Mouse (Mus musculus): ENCODE measurements around the gene Aldh16a1. TPM values are rescaled to one million over a fixed set of nuclear protein-coding genes. Genes with fewer than 3 reads are reported as not detected.

Aldh16a1 gene
- total and polyA plus RNA-seq, 2 experiments from 2014 or later = 19.0 to 30.9 TPM

- no peak overlapping the region for H3K27ac ChIP-seq
- no peaks in the 10 kb centered on the region for H3K9me3 ChIP-seq (ENCODE audit: low read length)
- H3K4me1 ChIP-seq (ENCODE audit: insufficient read depth, low read length) = no peaks in the 10 kb centered on the region; the same call in 1 of the 2 replicates
- no peak overlapping the region for H3K9ac ChIP-seq (replicated peaks; ENCODE audit: low read length)
- 52% methylated on average over 5 of the region's 5 CpGs for WGBS
- H3K4me2 ChIP-seq (ENCODE audit: low read depth, low read length) = no peak overlapping the region
- no peak for TF ChIP-seq CTCF (IDR thresholded peaks at IDR 0.05; ENCODE audit: low read depth)
- DNase-seq (ENCODE audit: low spot score) = no peak
- ATAC-seq = no peak
- no peak overlapping the region for H3K4me3 ChIP-seq (ENCODE audit: low read length)
- no peaks in the 10 kb centered on the region for H3K27me3 ChIP-seq (ENCODE audit: insufficient read depth, low read length)
- no peaks in the 10 kb centered on the region for H3K36me3 ChIP-seq (ENCODE audit: insufficient read depth, low read length)
Observed at GRCm38 (mm10) chr7:45107052-45107645, 47.2 kb downstream of the Aldh16a1 start.

DNA sequence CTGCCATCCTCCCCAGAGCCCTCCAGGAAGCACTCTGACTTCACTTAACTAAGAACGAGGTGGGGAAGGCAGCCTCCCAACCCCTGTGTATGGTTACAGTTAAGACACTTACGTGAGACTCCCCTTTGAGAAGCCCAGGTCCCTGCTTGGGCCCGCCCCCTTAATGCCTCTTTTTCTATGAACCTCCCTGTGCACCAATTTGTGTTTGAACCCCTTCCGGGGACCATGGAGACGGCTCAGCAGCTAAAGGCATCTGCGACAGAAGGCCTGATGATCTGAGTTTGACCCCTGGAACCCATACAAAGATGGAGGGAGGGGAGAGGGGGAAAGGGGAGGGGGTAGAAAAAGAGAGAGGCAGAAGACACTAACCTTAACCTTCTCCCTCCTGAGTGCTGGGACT lies 47.9 kb downstream of the Aldh16a1 start:
- no peak overlapping the region for H3K27ac ChIP-seq
- WGBS = 27% methylated on average over 6 of the region's 6 CpGs
- no peaks in the 10 kb centered on the region for H3K9me3 ChIP-seq (ENCODE audit: low read length)
- H3K4me3 ChIP-seq (ENCODE audit: low read length) = no peak overlapping the region
- H3K27me3 ChIP-seq (ENCODE audit: insufficient read depth, low read length) = no peaks in the 10 kb centered on the region
- H3K4me1 ChIP-seq (ENCODE audit: insufficient read depth, low read length) = no peaks in the 10 kb centered on the region; the same call in 1 of the 2 replicates
- no peak overlapping the region for H3K4me2 ChIP-seq (ENCODE audit: low read depth, low read length)
- no peak overlapping the region for H3K9ac ChIP-seq (replicated peaks; ENCODE audit: low read length)
- no peak for TF ChIP-seq CTCF (IDR thresholded peaks at IDR 0.05; ENCODE audit: low read depth)
- no peaks in the 10 kb centered on the region for H3K36me3 ChIP-seq (ENCODE audit: insufficient read depth, low read length)
- no peak for DNase-seq (ENCODE audit: low spot score)
- no peak for ATAC-seq

DNA sequence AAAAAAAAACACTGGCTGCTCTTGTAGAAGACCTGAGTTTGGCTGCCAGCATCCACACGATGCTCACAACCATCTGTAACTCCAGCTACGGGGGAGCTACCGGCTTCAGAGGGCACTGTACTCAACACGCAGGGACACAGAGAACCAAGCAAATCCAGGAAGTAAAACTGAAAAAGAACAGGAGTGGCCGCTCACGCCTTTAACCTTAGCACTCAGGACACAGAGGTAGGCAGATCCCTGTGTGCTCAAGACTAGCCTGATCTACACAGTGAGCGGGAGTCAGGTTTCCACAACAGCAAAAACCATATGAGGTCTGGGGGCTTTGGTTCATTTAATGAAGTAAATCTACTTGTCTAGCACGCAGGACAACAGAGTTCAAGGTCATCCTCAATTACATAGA lies 48.9 kb downstream of the Aldh16a1 start:
- Histone ChIP-seq H3K27ac (no peak overlapping the region), H3K4me2 (ENCODE audit: low read depth, low read length) (no peak overlapping the region), H3K27me3 (ENCODE audit: insufficient read depth, low read length) (no peaks in the 10 kb centered on the region), H3K9ac (replicated peaks; ENCODE audit: low read length) (no peak overlapping the region), H3K9me3 (ENCODE audit: low read length) (no peaks in the 10 kb centered on the region), H3K36me3 (ENCODE audit: insufficient read depth, low read length) (no peaks in the 10 kb centered on the region), H3K4me1 (ENCODE audit: insufficient read depth, low read length) (no peaks in the 10 kb centered on the region; the same call in 1 of the 2 replicates), H3K4me3 (ENCODE audit: low read length) (no peak overlapping the region)
- no peak for TF ChIP-seq CTCF (IDR thresholded peaks at IDR 0.05; ENCODE audit: low read depth)
- DNase-seq (ENCODE audit: low spot score) = no peak
- ATAC-seq = no peak
- 80% methylated on average over 8 of the region's 8 CpGs for WGBS

GRCm38 (mm10) chr7:45104941-45105340 lies 49.4 kb downstream of the Aldh16a1 start:
- no peak overlapping the region for H3K27ac ChIP-seq
- H3K36me3 ChIP-seq (ENCODE audit: insufficient read depth, low read length) = no peaks in the 10 kb centered on the region
- DNase-seq (ENCODE audit: low spot score) (no peak), ATAC-seq (no peak)
- no peaks in the 10 kb centered on the region for H3K27me3 ChIP-seq (ENCODE audit: insufficient read depth, low read length)
- H3K4me3 ChIP-seq (ENCODE audit: low read length) = no peak overlapping the region
- H3K9ac ChIP-seq (replicated peaks; ENCODE audit: low read length) = no peak overlapping the region
- H3K9me3 ChIP-seq (ENCODE audit: low read length) = no peaks in the 10 kb centered on the region
- 79% methylated on average over 5 of the region's 5 CpGs for WGBS
- H3K4me2 ChIP-seq (ENCODE audit: low read depth, low read length) = no peak overlapping the region
- TF ChIP-seq CTCF (IDR thresholded peaks at IDR 0.05; ENCODE audit: low read depth) = no peak
- H3K4me1 ChIP-seq (ENCODE audit: insufficient read depth, low read length) = no peaks in the 10 kb centered on the region; the same call in 1 of the 2 replicates

- Histone ChIP-seq H3K4me3 (ENCODE audit: low read length) (peak within 1 kb of the TSS; percentile 10; the same call in 1 of the 2 replicates), H3K4me2 (ENCODE audit: low read depth, low read length) (peak within 1 kb of the TSS; percentile 35), H3K27ac (peak within 1 kb of the TSS; percentile 55), H3K27me3 (ENCODE audit: insufficient read depth, low read length) (no peaks in the 10 kb centered on the region), H3K36me3 (ENCODE audit: insufficient read depth, low read length) (no peaks in the 10 kb centered on the region), H3K9me3 (ENCODE audit: low read length) (no peaks in the 10 kb centered on the region), H3K4me1 (ENCODE audit: insufficient read depth, low read length) (no peaks in the 10 kb centered on the region; the same call in 1 of the 2 replicates), H3K9ac (replicated peaks; ENCODE audit: low read length) (peak within 1 kb of the TSS; percentile 29)
- ATAC-seq (peak; percentile 91), DNase-seq (ENCODE audit: low spot score) (peak; percentile 78)
- no peak for TF ChIP-seq CTCF (IDR thresholded peaks at IDR 0.05; ENCODE audit: low read depth)
- WGBS = 51% methylated on average over 7 of the region's 7 CpGs
Observed at GRCm38 (mm10) chr7:45103652-45104180, 50.7 kb downstream of the Aldh16a1 start, which contains the start of gene Fcgrt. Fcgrt (minus strand) TSS chr7:45103851.

DNA sequence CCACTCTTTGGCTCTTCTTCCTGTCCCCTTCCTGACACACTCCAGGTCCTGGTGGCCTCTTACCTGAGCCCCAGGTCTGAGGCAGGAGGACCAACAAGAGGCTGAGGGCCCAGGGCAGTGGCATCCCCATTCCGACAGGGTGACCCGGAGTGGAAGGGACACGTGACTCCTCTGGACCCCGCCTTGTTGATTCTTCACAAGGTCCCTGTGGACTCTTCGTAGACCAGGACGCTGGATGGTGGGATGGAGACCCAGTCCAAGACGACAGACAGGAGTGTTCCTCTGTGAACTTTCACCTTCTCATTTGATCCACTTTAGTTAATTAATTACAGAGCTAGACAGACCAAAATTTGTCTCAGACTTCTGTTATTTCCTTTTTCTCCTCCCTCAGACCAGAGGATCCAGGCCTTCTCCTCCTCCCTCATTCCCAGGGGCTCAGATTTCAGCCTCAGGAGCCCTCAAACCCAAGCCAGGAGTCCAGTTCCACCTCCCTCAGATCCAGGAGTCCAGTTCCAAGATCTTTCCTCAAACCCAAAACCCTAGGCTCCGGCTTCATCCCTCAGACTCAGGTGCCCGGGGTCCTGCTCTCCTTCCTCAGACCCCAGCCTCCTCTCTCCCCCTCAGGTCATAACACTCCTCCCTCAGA lies 51.3 kb downstream of the Aldh16a1 start:
- H3K27me3 ChIP-seq (ENCODE audit: insufficient read depth, low read length) = no peaks in the 10 kb centered on the region
- no peak for TF ChIP-seq CTCF (IDR thresholded peaks at IDR 0.05; ENCODE audit: low read depth)
- H3K27ac ChIP-seq = peak overlapping the region; percentile 55
- no peaks in the 10 kb centered on the region for H3K36me3 ChIP-seq (ENCODE audit: insufficient read depth, low read length)
- peak overlapping the region; percentile 35 for H3K4me2 ChIP-seq (ENCODE audit: low read depth, low read length)
- H3K9me3 ChIP-seq (ENCODE audit: low read length) = no peaks in the 10 kb centered on the region
- DNase-seq (ENCODE audit: low spot score) = no peak
- no peak for ATAC-seq
- no peaks in the 10 kb centered on the region; the same call in 1 of the 2 replicates for H3K4me1 ChIP-seq (ENCODE audit: insufficient read depth, low read length)
- peak overlapping the region; percentile 29 for H3K9ac ChIP-seq (replicated peaks; ENCODE audit: low read length)
- WGBS = 85% methylated on average over 9 of the region's 9 CpGs
- H3K4me3 ChIP-seq (ENCODE audit: low read length) = peak overlapping the region; percentile 10; the same call in 1 of the 2 replicates

Measured in hindbrain, postnatal 0 days (tissue).